Mouse (Mus musculus): ENCODE results near the gene 4933402J07Rik. TPM values are rescaled to one million over a fixed set of nuclear protein-coding genes. Genes with fewer than 3 reads are reported as not detected.

The 4933402J07Rik gene
- polyA plus RNA-seq, 1 experiment from 2014 or later: not detected

DNA sequence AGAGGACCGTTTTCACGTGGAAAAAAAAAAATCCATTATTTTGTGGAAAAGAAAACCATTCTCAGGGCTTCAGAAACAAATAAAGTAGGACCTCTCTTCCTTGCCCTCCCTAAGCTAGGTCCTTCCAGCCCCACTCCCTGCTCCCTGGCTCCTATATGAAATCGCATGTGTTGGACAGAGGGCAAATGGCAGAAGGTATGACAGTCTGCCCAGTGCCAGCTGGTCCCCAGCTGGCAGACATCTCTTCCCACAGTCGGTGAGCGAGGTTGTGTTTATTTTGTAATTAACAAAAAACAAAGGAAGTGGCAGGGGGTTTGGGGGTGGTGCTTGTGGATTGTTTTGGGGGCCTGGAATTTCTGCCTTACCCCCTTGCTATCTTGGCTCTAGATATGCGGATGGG lies 56.6 kb downstream of the 4933402J07Rik start:
- no peak overlapping the region for H3K27ac ChIP-seq
- ATAC-seq (ENCODE audit: insufficient number of reproducible peaks, insufficient read depth, low FRiP score, low TSS enrichment, low read depth): no peak
- WGBS: 67% methylated on average over 6 of the region's 6 CpGs

GRCm38 (mm10) chr8:87621181-87621580 lies 57.5 kb downstream of the 4933402J07Rik start:
- no peak overlapping the region for H3K9ac ChIP-seq (replicated peaks)
- no peak overlapping the region for H3K27ac ChIP-seq
- ATAC-seq (ENCODE audit: insufficient number of reproducible peaks, insufficient read depth, low FRiP score, low TSS enrichment, low read depth): no peak
- H3K4me3 ChIP-seq (replicated peaks): no peak overlapping the region
- no peaks in the 10 kb centered on the region for H3K36me3 ChIP-seq
- H3K4me2 ChIP-seq: no peak overlapping the region
- no peaks in the 10 kb centered on the region for H3K9me3 ChIP-seq
- H3K4me1 ChIP-seq (replicated peaks): 0 out of 2 replicates have a peak, but pooled peaks cover 3% of the 10 kb centered on the region
- no peaks in the 10 kb centered on the region; the same call in 1 of the 2 replicates for H3K27me3 ChIP-seq
- 82% methylated on average over 12 of the region's 12 CpGs for WGBS

More for the DNA sequence above, 56.6 kb downstream of the 4933402J07Rik start:
- Histone ChIP-seq H3K27me3 (peaks cover 5% of the 10 kb centered on the region; the same call in 1 of the 2 replicates), H3K9ac (replicated peaks) (no peak overlapping the region), H3K4me2 (no peak overlapping the region), H3K36me3 (no peaks in the 10 kb centered on the region), H3K9me3 (no peaks in the 10 kb centered on the region), H3K4me1 (replicated peaks) (0 out of 2 replicates have a peak, but pooled peaks cover 3% of the 10 kb centered on the region), H3K4me3 (replicated peaks) (no peak overlapping the region)

GRCm38 (mm10) chr8:87629656-87630055 lies 66.0 kb downstream of the 4933402J07Rik start:
- no peaks in the 10 kb centered on the region for H3K9me3 ChIP-seq
- H3K9ac ChIP-seq (replicated peaks): no peak overlapping the region
- H3K4me2 ChIP-seq: no peak overlapping the region
- ATAC-seq (ENCODE audit: insufficient number of reproducible peaks, insufficient read depth, low FRiP score, low TSS enrichment, low read depth): no peak
- no peaks in the 10 kb centered on the region for H3K36me3 ChIP-seq
- no peak overlapping the region for H3K27ac ChIP-seq
- H3K4me3 ChIP-seq (replicated peaks): no peak overlapping the region
- 35% methylated on average over 6 of the region's 6 CpGs for WGBS
- H3K27me3 ChIP-seq: no peaks in the 10 kb centered on the region
- H3K4me1 ChIP-seq (replicated peaks): 0 out of 2 replicates have a peak, but pooled peaks cover 5% of the 10 kb centered on the region

DNA sequence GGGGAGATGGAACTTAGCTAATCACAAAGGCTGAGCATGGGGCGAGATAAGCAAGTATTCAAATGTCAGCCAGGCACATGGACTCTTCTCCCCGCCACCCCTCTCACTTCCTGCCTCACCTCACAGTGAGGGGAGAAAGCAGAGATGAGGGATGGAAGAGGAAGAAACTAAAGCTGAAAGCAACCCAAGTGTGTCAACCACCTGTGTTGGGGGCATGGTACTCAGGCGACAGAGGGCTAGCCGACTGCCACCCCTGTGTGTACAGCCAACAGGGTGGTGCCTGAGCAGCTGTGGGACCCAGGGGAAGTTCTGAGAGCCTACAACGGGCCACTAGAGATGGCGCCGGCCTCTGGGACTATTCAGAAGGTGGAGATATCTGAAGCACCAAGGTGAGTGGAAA lies 68.1 kb downstream of the 4933402J07Rik start:
- Histone ChIP-seq H3K4me3 (replicated peaks) (no peak overlapping the region), H3K9ac (replicated peaks) (no peak overlapping the region), H3K36me3 (no peaks in the 10 kb centered on the region), H3K27ac (no peak overlapping the region), H3K4me2 (no peak overlapping the region), H3K9me3 (no peaks in the 10 kb centered on the region), H3K27me3 (no peaks in the 10 kb centered on the region), H3K4me1 (replicated peaks) (0 out of 2 replicates have a peak, but pooled peaks cover 5% of the 10 kb centered on the region)
- ATAC-seq (ENCODE audit: insufficient number of reproducible peaks, insufficient read depth, low FRiP score, low TSS enrichment, low read depth): no peak
- 88% methylated on average over 7 of the region's 7 CpGs for WGBS

GRCm38 (mm10) chr8:87636226-87636742 lies 72.6 kb downstream of the 4933402J07Rik start:
- Histone ChIP-seq H3K27ac (no peak overlapping the region), H3K27me3 (no peaks in the 10 kb centered on the region), H3K4me1 (replicated peaks) (no peaks in the 10 kb centered on the region), H3K9ac (replicated peaks) (no peak overlapping the region), H3K4me3 (replicated peaks) (no peak overlapping the region), H3K4me2 (no peak overlapping the region), H3K9me3 (no peaks in the 10 kb centered on the region), H3K36me3 (no peaks in the 10 kb centered on the region)
- WGBS: 83% methylated on average over 11 of the region's 11 CpGs
- no peak for ATAC-seq (ENCODE audit: insufficient number of reproducible peaks, insufficient read depth, low FRiP score, low TSS enrichment, low read depth)

Other genes starting within 250 kb of the 4933402J07Rik start
- 3.8 and 4.2 TPM in 2 replicates for gene Cbln1, start 91.2 kb upstream of the 4933402J07Rik start, polyA plus RNA-seq (2016; fragmentation: Nextera tagmentation; extraction: Ambion mirVana)

Data from limb, embryonic 12.5 days (tissue).